Mouse (Mus musculus): ENCODE results near the gene Nosip. TPM values are rescaled to one million over a fixed set of nuclear protein-coding genes. Genes with fewer than 3 reads are reported as not detected.
A peak's percentile ranks its signal among the peaks of the same experiment; 100 is the strongest.
"Not testable (repeated sequence)": the region's sequence is repeated elsewhere in the genome, so short reads cannot be mapped to it uniquely, and the experiment has no call there.

The Nosip gene
- polyA plus RNA-seq, 1 experiment: 92.7 TPM

- peaks cover 22% of the 10 kb centered on the region; the same call in 1 of the 2 replicates for H3K4me1 ChIP-seq (ENCODE audit: control insufficient read depth, insufficient read depth, insufficient read length, low read length)
- H3K4me3 ChIP-seq (ENCODE audit: low read depth, low read length): peak overlapping the region; percentile 69
- H3K27ac ChIP-seq (ENCODE audit: insufficient read depth, low read depth, low read length): no peak overlapping the region
- H3K27me3 ChIP-seq (ENCODE audit: control insufficient read depth, insufficient read depth, low read length): no peaks in the 10 kb centered on the region
- H3K36me3 ChIP-seq (ENCODE audit: control insufficient read depth, insufficient read depth, low read length): peaks cover 49% of the 10 kb centered on the region
- no peak for TF ChIP-seq CTCF (IDR thresholded peaks at IDR 0.05; ENCODE audit: extremely low read depth, insufficient read length, insufficient replicate concordance, low read depth, low read length)
- TF ChIP-seq POLR2A (IDR thresholded peaks at IDR 0.05; ENCODE audit: low read depth, low read length): no peak
- 61% methylated on average over 15 of the region's 15 CpGs for WGBS
Observed at GRCm38 (mm10) chr7:45122561-45123185, 60.4 kb downstream of the Nosip start.

- H3K27ac ChIP-seq (ENCODE audit: insufficient read depth, low read depth, low read length): peak overlapping the region; percentile 75; the same call in 1 of the 2 replicates
- H3K4me1 ChIP-seq (ENCODE audit: control insufficient read depth, insufficient read depth, insufficient read length, low read length): peaks cover 22% of the 10 kb centered on the region; the same call in 1 of the 2 replicates
- H3K36me3 ChIP-seq (ENCODE audit: control insufficient read depth, insufficient read depth, low read length): peaks cover 49% of the 10 kb centered on the region
- no peak for TF ChIP-seq CTCF (IDR thresholded peaks at IDR 0.05; ENCODE audit: extremely low read depth, insufficient read length, insufficient replicate concordance, low read depth, low read length)
- TF ChIP-seq POLR2A (IDR thresholded peaks at IDR 0.05; ENCODE audit: low read depth, low read length): no peak
- peak overlapping the region; percentile 69 for H3K4me3 ChIP-seq (ENCODE audit: low read depth, low read length)
- 6% methylated on average over 12 of the region's 12 CpGs for WGBS
- H3K27me3 ChIP-seq (ENCODE audit: control insufficient read depth, insufficient read depth, low read length): no peaks in the 10 kb centered on the region
Observed at GRCm38 (mm10) chr7:45123186-45123570, 60.9 kb downstream of the Nosip start.

DNA sequence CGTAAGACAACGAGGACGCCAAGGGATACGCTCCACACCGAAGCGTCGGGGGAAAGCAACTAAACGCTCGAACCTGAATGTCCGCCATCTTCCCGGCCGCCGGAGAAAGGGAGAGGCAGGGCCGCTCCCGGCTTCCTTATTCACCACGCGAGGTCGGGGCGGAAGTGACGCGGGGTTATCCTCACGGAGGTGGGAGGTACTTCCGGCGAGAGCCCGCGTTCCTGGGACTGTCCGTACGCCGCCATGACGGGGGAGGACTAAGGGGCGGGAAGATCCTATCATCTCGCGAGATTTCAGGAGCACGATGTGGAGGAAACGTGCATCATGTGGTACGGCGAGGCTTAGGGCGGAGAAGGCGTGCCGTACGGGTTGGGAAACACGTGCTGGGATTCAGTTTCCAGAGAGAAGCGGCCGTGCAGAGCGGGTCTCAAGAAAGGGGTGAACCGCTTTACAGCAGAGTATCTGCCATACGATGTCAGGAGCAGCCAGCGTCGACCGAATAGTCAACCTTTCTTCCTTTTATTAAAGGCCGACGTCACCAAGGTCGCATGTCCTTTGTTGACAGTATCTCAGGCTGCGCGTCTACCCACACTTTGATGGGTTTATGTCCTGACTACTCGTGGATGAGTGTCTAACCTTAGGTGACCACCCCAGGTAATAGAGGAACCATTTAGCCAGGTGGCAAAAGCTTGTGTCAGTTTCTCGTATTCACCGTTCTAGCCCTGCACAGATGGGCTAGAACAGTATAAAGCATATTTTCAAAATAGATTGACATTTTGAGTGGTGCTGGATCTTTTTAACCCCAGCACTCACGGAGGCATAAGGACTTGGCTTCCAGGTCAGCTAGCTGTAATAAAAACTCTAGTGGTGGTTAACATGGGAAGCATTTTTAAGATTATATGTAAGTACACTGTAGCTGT, 62.3 kb downstream of the Nosip start, which contains the start of gene Rps11:
Gene Rps11, minus strand, starts transcription at position 216 of the 920 bp plus-strand sequence.
- H3K27ac ChIP-seq (ENCODE audit: insufficient read depth, low read depth, low read length): peak within 1 kb of the TSS; percentile 75
- H3K4me3 ChIP-seq (ENCODE audit: low read depth, low read length): peak within 1 kb of the TSS; percentile 69
- TF ChIP-seq POLR2A (IDR thresholded peaks at IDR 0.05; ENCODE audit: low read depth, low read length) (peak; percentile 51; the same call in 1 of the 2 replicates), CTCF (IDR thresholded peaks at IDR 0.05; ENCODE audit: extremely low read depth, insufficient read length, insufficient replicate concordance, low read depth, low read length) (no peak)
- H3K27me3 ChIP-seq (ENCODE audit: control insufficient read depth, insufficient read depth, low read length): no peaks in the 10 kb centered on the region
- peaks cover 49% of the 10 kb centered on the region for H3K36me3 ChIP-seq (ENCODE audit: control insufficient read depth, insufficient read depth, low read length)
- peaks cover 20% of the 10 kb centered on the region; the same call in 1 of the 2 replicates for H3K4me1 ChIP-seq (ENCODE audit: control insufficient read depth, insufficient read depth, insufficient read length, low read length)
- WGBS: under 1% methylated on average over 59 of the region's 59 CpGs

DNA sequence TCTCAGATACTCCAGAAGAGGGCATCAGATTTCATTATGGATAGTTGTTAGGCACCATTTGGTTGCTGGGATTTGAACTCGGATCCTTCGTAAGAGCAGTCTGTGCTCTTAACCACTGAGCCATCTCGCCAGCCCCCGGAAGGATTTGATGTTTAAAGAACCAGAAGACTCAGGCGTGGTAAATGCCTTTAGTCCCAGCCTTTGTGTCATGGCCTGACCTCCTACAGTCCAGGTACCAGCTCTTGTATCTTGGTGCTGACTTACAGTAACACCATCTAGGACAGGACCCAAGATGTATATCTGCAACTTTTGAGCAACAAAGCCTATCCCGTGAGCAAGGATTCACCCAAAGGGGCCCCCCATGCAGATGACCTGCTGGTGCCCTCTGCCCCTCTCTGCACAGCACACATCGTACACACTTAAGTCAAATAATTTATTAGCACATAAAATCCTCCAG, 62.9 kb downstream of the Nosip start:
- 34% methylated on average over 7 of the region's 7 CpGs for WGBS
- no peak overlapping the region for H3K4me3 ChIP-seq (ENCODE audit: low read depth, low read length)
- peaks cover 49% of the 10 kb centered on the region for H3K36me3 ChIP-seq (ENCODE audit: control insufficient read depth, insufficient read depth, low read length)
- H3K27ac ChIP-seq (ENCODE audit: insufficient read depth, low read depth, low read length): no peak overlapping the region
- no peaks in the 10 kb centered on the region for H3K27me3 ChIP-seq (ENCODE audit: control insufficient read depth, insufficient read depth, low read length)
- H3K4me1 ChIP-seq (ENCODE audit: control insufficient read depth, insufficient read depth, insufficient read length, low read length): peaks cover 18% of the 10 kb centered on the region; the same call in 1 of the 2 replicates
- TF ChIP-seq POLR2A (IDR thresholded peaks at IDR 0.05; ENCODE audit: low read depth, low read length) (no peak), CTCF (IDR thresholded peaks at IDR 0.05; ENCODE audit: extremely low read depth, insufficient read length, insufficient replicate concordance, low read depth, low read length) (no peak)

DNA sequence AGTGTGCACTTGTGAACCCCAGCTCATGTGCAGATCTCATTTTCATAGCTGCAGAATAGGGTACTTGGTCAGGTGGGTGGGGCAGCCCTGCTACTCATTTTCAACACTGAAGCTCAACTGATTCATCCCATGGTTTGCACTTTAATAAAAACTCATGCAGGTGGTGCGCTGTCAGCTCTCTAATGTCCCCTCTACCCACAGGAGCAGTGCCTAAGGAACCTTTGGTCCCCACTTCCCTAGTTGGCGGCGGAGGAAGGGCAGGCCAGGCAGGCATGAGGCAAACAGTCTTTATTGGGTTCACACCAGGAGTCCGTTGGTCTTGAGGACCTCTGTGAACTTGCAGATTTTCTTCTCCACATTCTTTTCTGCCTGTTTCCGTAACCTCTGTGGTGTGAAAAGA, 63.4 kb downstream of the Nosip start:
- H3K27ac ChIP-seq (ENCODE audit: insufficient read depth, low read depth, low read length); H3K27me3 ChIP-seq (ENCODE audit: control insufficient read depth, insufficient read depth, low read length); H3K4me3 ChIP-seq (ENCODE audit: low read depth, low read length): not testable (repeated sequence)
- 52% methylated on average over 5 of the region's 5 CpGs for WGBS
- peaks cover 47% of the 10 kb centered on the region for H3K36me3 ChIP-seq (ENCODE audit: control insufficient read depth, insufficient read depth, low read length)
- peaks cover 18% of the 10 kb centered on the region; the same call in 1 of the 2 replicates for H3K4me1 ChIP-seq (ENCODE audit: control insufficient read depth, insufficient read depth, insufficient read length, low read length)

GRCm38 (mm10) chr7:45126147-45126843, 64.1 kb downstream of the Nosip start:
- Histone ChIP-seq H3K4me1 (ENCODE audit: control insufficient read depth, insufficient read depth, insufficient read length, low read length) (peaks cover 18% of the 10 kb centered on the region; the same call in 1 of the 2 replicates), H3K27ac (ENCODE audit: insufficient read depth, low read depth, low read length) (peak overlapping the region; percentile 9; the same call in 1 of the 2 replicates), H3K4me3 (ENCODE audit: low read depth, low read length) (peak overlapping the region; percentile 80), H3K36me3 (ENCODE audit: control insufficient read depth, insufficient read depth, low read length) (peaks cover 40% of the 10 kb centered on the region), H3K27me3 (ENCODE audit: control insufficient read depth, insufficient read depth, low read length) (no peaks in the 10 kb centered on the region)
- 58% methylated on average over 17 of the region's 17 CpGs for WGBS
- no peak for TF ChIP-seq POLR2A (IDR thresholded peaks at IDR 0.05; ENCODE audit: low read depth, low read length)
- no peak for TF ChIP-seq CTCF (IDR thresholded peaks at IDR 0.05; ENCODE audit: extremely low read depth, insufficient read length, insufficient replicate concordance, low read depth, low read length)

Data from small intestine, adult 2 months (tissue).